Mouse (Mus musculus): ENCODE data around the gene Usb1.

- no peak for TF ChIP-seq CTCF (IDR thresholded peaks at IDR 0.05; ENCODE audit: borderline replicate concordance, extremely low read depth, insufficient read depth, insufficient read length)
- no peak for TF ChIP-seq POLR2A (IDR thresholded peaks at IDR 0.05; ENCODE audit: borderline replicate concordance, extremely low read depth, insufficient read depth, insufficient read length, poor library complexity, severe bottlenecking)
These were observed 45.0 kb downstream of the Usb1 start for GRCm38 (mm10) chr8:95377101-95377500.
